Mouse (Mus musculus) hindbrain, postnatal 0 days (tissue): Measurements from ENCODE around the gene Cldn22. TPM values are rescaled to one million over a fixed set of nuclear protein-coding genes. Genes with fewer than 3 reads are reported as not detected.
A peak's percentile ranks its signal among the peaks of the same experiment; 100 is the strongest.

Experiments used
- ATAC-seq: fragments of 200-750 bp; cut with Nextera tagmentation; 2 replicates; pipeline ENCODE4 v1.8.0; 2017; ENCODE audit warnings: mild to moderate bottlenecking, moderate TSS enrichment, moderate library complexity
- DNase-seq: peaks from one replicate; pipeline ENCODE4 v3.0.0-alpha.2; 2015; ENCODE audit warnings: low spot score
- H3K27ac ChIP-seq: fragments of 300-500 bp; sonication (generic); 2 replicates; pipeline ENCODE4 v1.5.1; 2014; ENCODE audit warnings: mild to moderate bottlenecking
- H3K27me3 ChIP-seq: fragments of 300-500 bp; sonication (generic); 2 replicates; pipeline ENCODE4 v1.6.1; 2014; ENCODE audit warnings: low read length, mixed read lengths; ENCODE audit not compliant: insufficient read depth
- H3K36me3 ChIP-seq: fragments of 300-500 bp; sonication (generic); 2 replicates; pipeline ENCODE4 v1.6.1; 2014; ENCODE audit warnings: low read length, mixed read lengths; ENCODE audit not compliant: insufficient read depth
- H3K4me1 ChIP-seq: fragments of 300-500 bp; sonication (generic); 2 replicates; pipeline ENCODE4 v1.6.1; 2014; ENCODE audit warnings: antibody characterized with exemption, low read length, mixed read lengths; ENCODE audit not compliant: insufficient read depth
- H3K4me2 ChIP-seq: fragments of 300-500 bp; sonication (generic); 2 replicates; pipeline ENCODE4 v1.6.1; 2014; ENCODE audit warnings: low read depth, mild to moderate bottlenecking, low read length, moderate library complexity, mixed read lengths
- H3K4me3 ChIP-seq: fragments of 300-500 bp; sonication (generic); 2 replicates; pipeline ENCODE4 v1.5.1; 2014; ENCODE audit warnings: low read length
- H3K9ac ChIP-seq: fragments of 300-500 bp; sonication (generic); replicated peaks from 2 replicates; pipeline ENCODE4 v1.6.1; 2014; ENCODE audit warnings: mild to moderate bottlenecking, low read length, moderate library complexity, mixed read lengths
- H3K9me3 ChIP-seq: fragments of 300-500 bp; sonication (generic); 2 replicates; pipeline ENCODE4 v1.6.1; 2016; ENCODE audit warnings: low read length, mixed read lengths
- CTCF ChIP-seq: IDR thresholded peaks from 2 replicates; pipeline ENCODE4 v1.5.1; 2016; ENCODE audit warnings: antibody characterized with exemption, control low read depth, low read depth
- WGBS: fragments of 180-500 bp; shearing (Covaris S2); extraction: QIAGEN DNeasy Blood & Tissue Kit; methylation state at CpG from one replicate; pipeline ENCODE4 v1.1.7; 2014; 5-methylcytosine and 5-hydroxymethylcytosine counted together
- polyA plus RNA-seq: library from polyadenylated mRNA; unstranded; fragments of >200 nt; fragmentation: Nextera tagmentation; extraction: Ambion mirVana; gene quantifications from 2 replicates; pipeline ENCODE4 v1.2.1, GENCODE M21; 2015
- total RNA-seq: library from RNA; depleted of rRNA; stranded (reverse); fragments of >200 nt; gene quantifications from 2 replicates; pipeline ENCODE4 v1.2.3, GENCODE M21; 2014; rRNA removed

The Cldn22 gene
- total and polyA plus RNA-seq, 2 experiments from 2014 or later = not detected

DNA sequence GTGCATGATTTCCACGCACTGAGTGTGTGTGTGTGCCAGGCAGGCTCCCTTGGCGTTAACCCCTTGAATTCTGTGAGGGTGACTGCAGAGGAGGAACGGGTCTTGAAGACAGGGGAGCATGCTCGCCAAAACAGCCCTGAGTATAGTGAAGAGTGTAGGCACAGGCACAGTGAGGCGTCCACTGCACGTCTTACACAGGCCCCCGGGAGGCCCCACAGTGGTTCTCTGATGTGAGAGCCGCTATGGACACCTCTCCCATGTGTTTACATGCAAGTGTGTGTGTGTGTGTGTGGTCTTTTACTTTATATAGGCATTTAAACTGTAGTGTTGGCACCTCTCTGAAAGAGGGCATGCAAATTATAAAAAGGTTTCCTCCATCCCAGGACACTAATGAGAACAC, 42.3 kb downstream of the Cldn22 start:
- no peaks in the 10 kb centered on the region for H3K9me3 ChIP-seq
- 86% methylated on average over 8 of the region's 8 CpGs for WGBS

GRCm38 (mm10) chr8:47867067-47867466, 42.8 kb downstream of the Cldn22 start:
- no peaks in the 10 kb centered on the region for H3K9me3 ChIP-seq
- TF ChIP-seq CTCF = peak; percentile 98
- DNase-seq (peak; percentile 88), ATAC-seq (peak; percentile 87)
- H3K4me3 ChIP-seq = no peak overlapping the region
- H3K27ac ChIP-seq = no peak overlapping the region
- no peak overlapping the region for H3K9ac ChIP-seq
- no peaks in the 10 kb centered on the region for H3K27me3 ChIP-seq
- peaks cover 8% of the 10 kb centered on the region for H3K36me3 ChIP-seq
- 23% methylated on average over 8 of the region's 8 CpGs for WGBS
- no peak overlapping the region for H3K4me2 ChIP-seq
- no peaks in the 10 kb centered on the region for H3K4me1 ChIP-seq

More for the DNA sequence above, 42.3 kb downstream of the Cldn22 start:
- no peak overlapping the region for H3K4me2 ChIP-seq
- no peak for DNase-seq
- no peaks in the 10 kb centered on the region for H3K27me3 ChIP-seq
- H3K4me3 ChIP-seq = no peak overlapping the region
- no peak for ATAC-seq
- H3K27ac ChIP-seq = no peak overlapping the region
- no peak overlapping the region for H3K9ac ChIP-seq
- no peak for TF ChIP-seq CTCF
- H3K4me1 ChIP-seq = no peaks in the 10 kb centered on the region
- peaks cover 8% of the 10 kb centered on the region for H3K36me3 ChIP-seq

DNA sequence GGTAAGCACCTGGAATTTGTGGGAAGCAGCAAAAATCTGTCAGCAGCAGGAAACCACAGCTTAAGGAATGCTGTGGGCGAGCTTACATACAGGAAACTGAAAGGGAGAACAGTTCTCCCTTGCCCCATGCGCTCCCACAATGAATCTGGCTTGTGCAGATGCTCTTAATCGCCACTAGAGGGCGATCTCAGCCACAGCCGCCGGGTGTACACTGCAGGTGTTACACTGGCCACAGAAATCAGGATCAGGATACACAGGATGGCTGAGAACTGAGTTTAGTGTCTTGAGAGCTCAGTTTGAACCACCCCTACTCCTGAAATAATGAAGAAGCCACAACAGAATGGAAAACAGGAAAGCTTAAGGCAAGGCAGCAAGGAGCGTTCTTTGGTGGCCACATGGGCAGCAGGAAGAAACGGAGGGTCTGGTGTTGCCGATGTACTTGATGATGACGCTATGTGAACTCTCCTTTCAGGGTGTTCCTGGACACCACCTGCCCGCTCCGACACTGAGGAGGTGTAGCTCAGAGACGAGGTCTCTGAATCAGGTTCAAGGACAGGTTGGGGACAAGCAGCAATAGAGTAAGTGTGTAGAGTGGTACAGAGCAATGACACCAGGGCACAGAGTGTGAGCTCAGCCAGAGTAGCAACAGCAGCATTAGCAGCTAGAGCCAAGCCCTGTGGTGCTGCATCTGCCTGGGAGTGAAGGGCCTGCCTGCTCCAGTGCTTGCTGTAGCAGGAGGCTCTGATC, 48.3 kb downstream of the Cldn22 start:
- DNase-seq (peak; percentile 81), ATAC-seq (peak; percentile 86)
- Histone ChIP-seq H3K27me3 (no peaks in the 10 kb centered on the region), H3K27ac (no peak overlapping the region), H3K4me2 (no peak overlapping the region), H3K4me1 (no peaks in the 10 kb centered on the region), H3K4me3 (no peak overlapping the region), H3K9me3 (no peaks in the 10 kb centered on the region), H3K9ac (no peak overlapping the region), H3K36me3 (peaks cover 4% of the 10 kb centered on the region; the same call in 1 of the 2 replicates)
- peak; percentile 99 for TF ChIP-seq CTCF
- WGBS = 51% methylated on average over 13 of the region's 13 CpGs

GRCm38 (mm10) chr8:47874497-47875178, 50.4 kb downstream of the Cldn22 start:
- DNase-seq (no peak), ATAC-seq (no peak)
- H3K27ac ChIP-seq = no peak overlapping the region
- H3K9ac ChIP-seq = no peak overlapping the region
- H3K36me3 ChIP-seq = no peaks in the 10 kb centered on the region
- TF ChIP-seq CTCF = no peak
- no peaks in the 10 kb centered on the region for H3K4me1 ChIP-seq
- H3K4me3 ChIP-seq = no peak overlapping the region
- 69% methylated on average over 13 of the region's 13 CpGs for WGBS
- H3K27me3 ChIP-seq = no peaks in the 10 kb centered on the region
- H3K4me2 ChIP-seq = no peak overlapping the region
- H3K9me3 ChIP-seq = no peaks in the 10 kb centered on the region

Other genes with a start within 250 kb of the Cldn22 start
- 5.2 and 6.1 TPM in 2 replicates for gene Ing2, start 148.9 kb upstream of the Cldn22 start, total RNA-seq
- 8.4 and 9.6 TPM in 2 replicates for gene Ing2, start 148.9 kb upstream of the Cldn22 start, polyA plus RNA-seq
- gene Cdkn2aip, start 110.5 kb upstream of the Cldn22 start, total RNA-seq = 22.4 and 33.6 TPM in 2 replicates
- gene Cdkn2aip, start 110.5 kb upstream of the Cldn22 start, polyA plus RNA-seq = 23.0 and 26.6 TPM in 2 replicates
- not detected in 2 replicates for gene Cldn24, start 2.3 kb upstream of the Cldn22 start, total RNA-seq
- gene Cldn24, start 2.3 kb upstream of the Cldn22 start, polyA plus RNA-seq = not detected in 2 replicates
- 10.0 and 11.2 TPM in 2 replicates for gene Wwc2, start 166.4 kb downstream of the Cldn22 start, total RNA-seq
- gene Wwc2, start 166.4 kb downstream of the Cldn22 start, polyA plus RNA-seq = 5.2 and 5.3 TPM in 2 replicates